Mouse (Mus musculus): ENCODE results near the gene C130060K24Rik.

C130060K24Rik gene

DNA sequence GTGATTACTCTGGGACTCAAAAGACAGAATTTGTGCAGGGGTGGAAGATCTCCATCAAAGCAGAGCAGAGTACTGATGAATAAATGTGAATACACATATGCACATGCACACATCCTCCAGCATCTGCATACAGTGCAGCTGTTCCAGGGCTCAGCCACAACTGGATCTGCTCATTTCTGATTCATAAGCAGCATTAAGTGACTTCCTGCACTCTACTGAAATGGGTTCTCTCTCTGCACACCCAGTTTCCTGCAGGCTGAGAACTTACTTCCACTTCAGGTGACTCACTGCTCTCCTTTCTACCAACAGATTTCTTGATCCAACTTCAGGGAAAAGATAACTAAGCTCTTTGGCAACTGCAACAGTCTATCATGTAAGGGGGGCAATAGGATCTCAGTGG, 117.9 kb downstream of the C130060K24Rik start:
- Histone ChIP-seq H3K36me3 (ENCODE audit: control insufficient read depth, insufficient read depth, low read length, poor library complexity, severe bottlenecking) (no peaks in the 10 kb centered on the region), H3K27me3 (ENCODE audit: control insufficient read depth, insufficient read depth, low read length, poor library complexity, severe bottlenecking) (no peaks in the 10 kb centered on the region)
- DNase-seq (ENCODE audit: low read depth, low spot score) = no peak

Measured in splenic B cell, adult 2 months (primary cell).